Mouse (Mus musculus) spleen, embryonic (tissue): ENCODE results near the gene Nt5c1a.

Source experiments
- CTCF ChIA-PET: fragments of 350-600 bp; sonication (Branson Sonifier 250); formaldehyde crosslinking; loops from one replicate; lab custom pipeline; 2022; lab: Charles Lee

Gene Nt5c1a

DNA sequence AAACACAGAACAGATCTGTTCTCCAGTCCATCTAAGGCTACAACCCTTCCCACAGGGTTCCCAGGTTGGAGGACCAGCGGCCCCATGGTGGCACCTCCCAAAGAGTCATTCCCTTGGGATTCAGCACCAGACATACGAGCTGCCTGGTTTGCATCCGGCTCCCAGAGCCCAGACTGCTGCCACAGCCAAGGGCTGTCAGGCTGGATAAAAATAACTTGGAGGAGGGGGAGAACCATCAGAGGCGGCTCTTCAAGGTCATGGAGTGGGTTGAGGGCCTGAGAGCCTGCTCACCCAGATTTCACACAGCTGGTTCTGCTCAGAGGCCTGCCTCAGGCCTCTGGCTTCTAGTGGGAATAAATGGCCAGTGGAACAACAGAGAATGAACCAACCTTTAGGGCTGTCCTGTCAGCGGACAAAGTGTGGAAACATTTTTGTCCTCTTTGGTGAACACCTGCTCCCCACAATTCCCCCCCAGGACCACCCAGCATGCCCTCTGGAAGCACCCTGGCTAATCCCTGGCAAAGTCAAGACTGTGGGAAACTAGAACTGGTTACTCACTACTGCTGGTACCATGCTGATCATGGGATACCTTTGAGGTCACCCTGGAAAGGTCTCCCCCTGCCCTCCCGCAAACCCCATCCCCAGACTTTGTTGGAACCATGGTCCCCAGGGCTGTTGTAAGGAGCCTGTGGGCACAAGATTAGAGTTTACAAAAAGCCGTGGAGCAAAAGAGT, 46.0 kb downstream of the Nt5c1a start:
- CTCF ChIA-PET: no interaction called here

DNA sequence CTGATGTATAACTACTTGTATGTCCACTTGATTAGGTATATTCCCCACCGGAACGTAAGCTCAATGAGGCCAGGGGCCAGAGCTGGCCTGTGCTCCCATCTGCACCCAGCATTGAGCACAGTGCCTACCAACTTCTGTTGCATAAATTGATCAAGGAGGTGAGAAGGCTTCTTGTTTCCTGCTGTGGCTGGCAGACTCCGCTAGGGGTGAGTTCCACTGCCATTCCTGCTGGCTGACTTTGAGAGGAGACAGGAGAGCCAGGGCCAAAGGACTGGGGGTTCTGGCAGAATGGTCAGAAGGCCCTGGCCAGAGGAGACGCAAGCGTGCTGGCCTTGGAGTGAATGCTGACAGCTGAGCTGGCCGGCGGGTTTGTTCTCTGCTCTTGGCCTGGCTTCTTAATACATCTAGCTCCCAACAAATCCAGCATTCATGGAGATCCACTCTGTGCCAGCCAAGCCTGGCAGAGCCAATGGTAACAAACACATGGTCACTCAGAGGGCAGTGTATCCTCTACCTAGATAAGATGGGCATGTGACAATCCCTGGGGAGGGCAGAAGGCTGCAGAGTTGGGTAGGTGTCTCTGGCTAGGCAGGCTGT, 47.8 kb downstream of the Nt5c1a start:
- CTCF ChIA-PET: no interaction called here

DNA sequence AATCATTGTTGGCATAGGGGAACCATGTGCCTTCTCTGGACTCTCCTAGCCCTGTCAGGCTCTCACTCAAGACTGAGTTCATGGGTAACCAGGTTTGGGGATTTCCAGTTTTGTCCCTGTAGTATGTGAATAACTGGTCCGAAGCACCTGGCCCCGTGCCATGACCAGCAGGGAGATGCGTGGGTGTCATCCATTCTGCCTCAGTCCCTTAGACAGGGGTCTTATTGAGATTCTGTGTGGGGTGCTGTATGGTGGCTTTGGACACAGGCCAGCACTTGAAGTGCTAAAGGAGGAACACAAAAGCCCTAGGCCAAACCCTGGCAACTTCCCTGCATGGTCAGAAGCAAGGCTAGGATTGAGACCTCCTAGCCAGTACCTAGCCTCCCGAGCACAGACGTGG, 50.9 kb downstream of the Nt5c1a start:
- CTCF ChIA-PET: no interaction called here

- CTCF ChIA-PET: interaction anchor here (1.4 kb wide), 3 partner anchors 31 to 37 kb away, joined by 3 to 6 read pairs (median 6); no protein-coding TSS in a partner anchor
Observed at GRCm38 (mm10) chr4:123254617-123255016, 53.3 kb downstream of the Nt5c1a start.

GRCm38 (mm10) chr4:123260071-123260746, 58.9 kb downstream of the Nt5c1a start:
- CTCF ChIA-PET: no interaction called here

- CTCF ChIA-PET: interaction anchor here (0.5 kb wide), 1 partner anchor 68 kb away, joined by 6 read pairs; no protein-coding TSS in a partner anchor
Observed at GRCm38 (mm10) chr4:123261721-123262401, 60.6 kb downstream of the Nt5c1a start, which contains the start of gene Pabpc4. Pabpc4 (plus strand) TSS chr4:123262351.
